Mouse (Mus musculus) ovary, postnatal 14 days (tissue): ENCODE data around the gene Eaf2.
"Not testable (repeated sequence)": the region's sequence is repeated elsewhere in the genome, so short reads cannot be mapped to it uniquely, and the experiment has no call there.

Experiments
- DNase-seq: peaks from one replicate; pipeline ENCODE4 v3.0.0; 2022; ENCODE audit warnings: low spot score

The Eaf2 gene

GRCm38 (mm10) chr16:36846894-36847293 is 27.9 kb downstream of the Eaf2 start:
- DNase-seq = not testable (repeated sequence)

- DNase-seq = no peak
Measured at GRCm38 (mm10) chr16:36828820-36829219, 46.0 kb downstream of the Eaf2 start.

DNA sequence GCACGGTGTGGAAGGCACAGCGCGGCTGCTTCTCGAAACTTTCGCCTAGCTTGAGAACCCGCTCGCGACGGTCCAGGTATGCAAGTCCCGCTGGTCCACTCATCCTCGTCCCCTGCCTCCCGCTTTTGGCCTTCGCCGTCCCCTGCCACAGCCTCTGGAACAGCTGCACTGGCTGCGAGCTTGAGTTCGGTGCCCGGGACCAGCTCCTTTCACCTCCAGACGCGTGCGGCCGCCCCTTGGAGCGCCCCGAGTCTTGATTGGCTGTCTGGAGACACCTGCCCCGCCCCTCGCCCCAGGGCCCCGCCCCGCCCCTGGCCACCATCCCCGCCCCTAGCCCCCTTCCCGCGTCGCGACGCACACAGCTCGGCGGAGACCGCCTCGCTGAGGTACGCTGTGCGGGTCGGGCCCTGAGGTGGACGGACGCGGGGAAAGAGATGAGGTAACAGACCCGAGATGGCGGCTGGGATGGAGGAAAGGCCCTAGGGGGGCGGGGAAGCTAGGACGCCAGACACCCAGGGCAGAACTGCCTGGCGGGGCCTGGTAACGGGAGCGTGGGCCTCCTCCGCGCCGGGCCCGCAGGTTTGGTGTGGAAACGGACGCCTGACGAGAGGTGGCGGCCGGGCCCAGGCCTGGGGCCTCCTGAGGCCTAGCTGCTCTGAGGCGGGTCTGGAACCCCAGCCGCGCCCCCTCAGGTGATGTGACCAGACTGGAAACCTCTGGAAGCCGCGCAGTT is 46.6 kb downstream of the Eaf2 start, which contains the start of gene Iqcb1:
Gene Iqcb1, plus strand, starts transcription at position 332 of the 733 bp plus-strand sequence.
- peak; percentile 46 for DNase-seq

DNA sequence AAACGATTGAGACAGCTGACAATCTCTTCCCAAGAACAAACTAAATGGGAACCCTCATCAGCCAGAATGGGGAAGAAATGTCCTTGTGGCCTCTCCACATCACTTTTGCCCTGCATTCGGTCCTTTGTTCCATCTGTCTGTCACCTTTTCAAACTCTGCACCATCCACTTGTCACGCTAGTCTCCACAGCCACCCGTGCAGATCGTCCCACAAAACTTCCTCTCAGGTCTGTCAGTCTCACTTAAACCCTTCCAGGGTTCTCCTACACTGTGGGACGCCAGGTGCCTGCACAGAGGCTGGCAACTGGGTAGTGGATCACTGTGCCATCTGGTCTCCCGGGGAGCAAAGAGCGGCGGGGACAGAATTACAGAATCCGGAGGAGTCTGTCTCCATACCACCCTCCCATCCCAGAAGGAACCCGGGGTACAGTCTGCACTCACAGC is 47.2 kb downstream of the Eaf2 start:
- no peak for DNase-seq

- DNase-seq = no peak
Measured at GRCm38 (mm10) chr16:36821474-36821873, 53.3 kb downstream of the Eaf2 start.

DNA sequence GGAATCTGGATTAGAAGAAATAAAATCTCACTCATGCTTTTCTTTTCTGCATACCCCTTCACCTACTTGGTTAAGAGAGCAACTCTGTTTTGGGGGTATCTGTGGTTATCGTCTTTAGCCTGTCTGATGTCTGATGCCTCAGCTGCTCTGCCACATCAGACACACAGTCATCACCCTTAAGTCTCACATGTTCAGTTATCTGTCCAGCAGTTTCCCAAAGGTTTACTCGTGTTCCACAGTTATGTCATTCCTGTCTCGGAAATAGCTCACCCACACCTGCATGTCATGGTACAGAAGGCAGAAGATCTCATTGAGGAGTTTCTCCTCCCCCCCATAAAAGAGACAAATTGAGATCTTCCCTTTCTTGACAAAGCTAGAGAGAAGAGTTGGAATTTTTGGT is 54.1 kb downstream of the Eaf2 start:
- DNase-seq = no peak

GRCm38 (mm10) chr16:36820016-36820415 is 54.8 kb downstream of the Eaf2 start:
- DNase-seq = no peak

GRCm38 (mm10) chr16:36817321-36817926 is 57.4 kb downstream of the Eaf2 start:
- DNase-seq = peak; percentile 59

DNA sequence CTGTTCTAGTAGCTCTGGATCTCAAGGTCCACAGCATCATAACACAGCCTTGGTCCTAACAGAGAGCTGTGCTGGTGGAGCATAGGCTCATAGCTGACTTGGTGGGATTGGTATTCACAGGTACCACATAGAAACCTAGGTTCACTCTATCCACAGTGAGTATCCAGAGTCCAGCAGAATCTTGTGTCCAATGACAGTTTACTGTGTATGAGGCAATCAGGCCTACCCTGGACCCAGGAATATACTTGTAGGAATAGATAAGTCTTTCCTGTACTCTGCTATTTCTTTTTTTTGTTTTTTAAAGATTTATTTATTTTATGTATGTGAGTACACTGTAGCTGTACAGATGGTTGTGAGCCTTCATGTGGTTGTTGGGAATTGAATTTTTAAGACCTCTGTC is 57.9 kb downstream of the Eaf2 start:
- no peak for DNase-seq

DNA sequence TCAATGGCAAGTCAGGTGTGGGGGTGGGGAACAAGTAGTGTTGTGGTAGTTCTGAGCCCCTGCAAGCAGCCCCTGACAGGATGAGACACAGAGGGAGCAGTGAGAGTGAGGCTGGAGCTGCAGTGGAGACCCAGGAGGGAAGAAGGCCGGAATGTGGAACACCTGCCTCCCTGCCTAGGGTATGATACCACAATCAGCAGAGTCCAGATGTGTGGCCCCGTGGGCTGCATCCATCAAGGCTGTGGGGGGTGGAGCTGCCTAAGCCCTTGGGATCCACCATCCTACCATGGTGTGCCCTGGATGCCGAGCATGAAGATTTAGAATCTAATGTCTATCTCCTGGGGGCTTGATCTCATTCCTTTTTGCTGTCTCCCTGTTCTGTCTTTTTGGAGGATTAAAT is 61.1 kb downstream of the Eaf2 start:
- no peak for DNase-seq

- DNase-seq = no peak
Measured at GRCm38 (mm10) chr16:36808616-36809015, 66.2 kb downstream of the Eaf2 start.

DNA sequence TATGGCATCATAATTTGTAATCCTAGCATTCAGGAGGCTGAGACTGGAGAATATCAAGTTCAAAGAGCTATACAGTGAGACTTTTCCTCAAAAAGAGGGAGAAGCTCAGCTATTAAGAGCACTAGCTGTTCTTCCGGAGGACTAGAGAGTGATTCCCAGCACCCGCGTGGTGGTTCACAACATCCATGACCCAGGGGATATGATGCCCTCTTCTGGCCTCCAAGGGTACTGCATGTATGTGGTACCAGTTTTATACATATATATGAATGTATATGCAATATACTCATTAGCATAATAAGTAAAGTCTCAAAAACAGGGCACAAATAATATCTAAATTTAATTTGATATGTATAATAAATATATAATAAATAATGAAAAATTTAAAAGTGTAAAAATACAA is 72.4 kb downstream of the Eaf2 start:
- no peak for DNase-seq

GRCm38 (mm10) chr16:36798334-36798733 is 76.5 kb downstream of the Eaf2 start:
- DNase-seq = no peak

GRCm38 (mm10) chr16:36794976-36795375 is 79.8 kb downstream of the Eaf2 start:
- DNase-seq = no peak

GRCm38 (mm10) chr16:36790166-36790565 is 84.6 kb downstream of the Eaf2 start:
- no peak for DNase-seq

DNA sequence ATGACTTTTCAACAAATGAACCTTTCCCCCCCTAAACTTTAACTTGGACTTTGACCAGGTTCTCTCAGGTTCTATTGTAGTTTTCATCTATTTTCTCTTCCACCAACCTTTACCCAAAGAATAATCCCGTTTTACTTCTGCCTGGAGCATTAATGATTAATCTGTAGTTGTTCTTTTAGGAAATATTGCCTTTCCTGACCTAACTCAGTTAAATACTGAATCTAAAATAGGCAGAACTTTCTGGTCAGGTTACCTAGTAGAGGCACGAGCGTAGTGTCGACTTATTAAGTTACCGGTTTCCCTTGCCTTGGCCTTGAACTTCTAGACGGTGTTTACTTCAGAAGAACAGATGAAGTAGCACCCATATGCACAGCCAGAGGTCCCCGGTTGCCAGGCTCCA is 88.3 kb downstream of the Eaf2 start:
- no peak for DNase-seq

DNA sequence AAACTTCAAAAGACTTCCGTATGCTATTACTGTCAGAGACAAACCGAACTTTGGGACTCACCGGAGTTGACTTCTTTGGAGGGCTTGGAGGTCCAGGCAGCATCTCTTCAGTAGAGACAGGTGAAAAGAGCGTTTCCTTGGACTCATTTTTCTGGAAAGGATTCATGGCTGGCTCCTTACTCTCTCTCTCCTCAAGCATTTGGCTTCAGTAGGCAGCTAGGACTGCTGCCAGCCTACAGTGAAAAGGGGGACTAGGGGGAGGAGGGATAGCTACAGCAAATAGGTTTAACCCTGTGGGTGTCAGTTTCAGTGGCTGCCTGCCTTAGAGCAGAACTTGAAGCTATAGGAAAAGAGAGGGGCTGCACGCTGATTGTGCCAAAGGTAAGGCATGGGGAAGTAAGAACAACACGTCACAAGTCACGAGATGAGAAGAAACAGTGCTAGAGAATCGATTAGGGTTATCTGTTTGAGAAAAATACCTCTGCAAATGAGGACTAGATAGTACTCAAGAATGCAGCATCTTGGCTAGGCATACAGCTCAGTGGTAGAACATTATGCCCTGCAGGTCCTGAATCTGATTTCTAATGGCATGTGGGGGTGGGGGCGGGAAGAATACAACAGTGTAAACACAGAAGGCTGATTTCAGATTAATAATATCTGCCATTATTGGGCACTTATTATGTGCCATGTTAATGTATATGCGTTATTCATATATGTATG is 90.0 kb downstream of the Eaf2 start, which contains the start of gene Slc15a2:
Gene Slc15a2, minus strand, starts transcription at position 369 of the 720 bp plus-strand sequence.
- DNase-seq = peak; percentile 18

GRCm38 (mm10) chr16:36784146-36784545 is 90.7 kb downstream of the Eaf2 start:
- no peak for DNase-seq

DNA sequence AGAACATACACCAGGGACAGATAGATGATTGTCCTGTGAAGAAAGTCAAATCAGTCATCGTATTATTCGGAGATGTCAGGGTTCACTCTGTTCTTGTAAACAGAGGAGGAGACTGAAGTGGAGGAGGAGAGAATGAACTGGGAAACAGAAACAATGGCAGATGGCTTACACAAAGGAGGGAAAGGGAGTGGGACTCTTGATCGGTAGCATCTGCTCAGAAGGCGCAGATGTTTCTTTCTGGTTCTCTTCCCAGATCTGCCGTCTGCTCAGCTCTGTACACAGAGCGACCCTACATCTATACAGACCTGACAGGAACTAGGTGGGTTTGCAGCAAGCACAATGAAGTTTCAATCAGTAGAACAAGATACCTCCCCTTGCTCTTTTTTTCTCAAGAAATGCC is 99.1 kb downstream of the Eaf2 start:
- DNase-seq = no peak

DNA sequence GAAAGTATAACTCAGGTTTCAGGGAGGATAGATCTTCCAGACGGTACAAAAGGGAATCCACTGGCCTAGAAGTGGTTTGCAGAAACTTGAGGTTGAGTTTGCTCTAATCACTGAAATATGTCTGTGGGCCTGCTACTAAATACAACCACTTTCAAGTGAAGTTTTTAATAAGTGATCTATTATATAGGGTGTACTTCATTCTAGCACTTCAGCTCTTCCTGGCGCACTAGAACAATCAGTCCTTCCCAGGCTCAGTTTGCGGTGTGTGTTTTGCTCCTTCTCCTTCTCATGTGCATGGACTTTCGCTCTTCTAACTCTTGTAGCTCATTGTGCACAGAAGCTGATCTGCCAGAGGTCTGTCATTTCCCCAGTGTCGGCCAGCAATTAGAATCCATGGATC is 101.8 kb downstream of the Eaf2 start:
- no peak for DNase-seq

- DNase-seq = no peak
Measured at GRCm38 (mm10) chr16:36771703-36772102, 103.1 kb downstream of the Eaf2 start.

DNA sequence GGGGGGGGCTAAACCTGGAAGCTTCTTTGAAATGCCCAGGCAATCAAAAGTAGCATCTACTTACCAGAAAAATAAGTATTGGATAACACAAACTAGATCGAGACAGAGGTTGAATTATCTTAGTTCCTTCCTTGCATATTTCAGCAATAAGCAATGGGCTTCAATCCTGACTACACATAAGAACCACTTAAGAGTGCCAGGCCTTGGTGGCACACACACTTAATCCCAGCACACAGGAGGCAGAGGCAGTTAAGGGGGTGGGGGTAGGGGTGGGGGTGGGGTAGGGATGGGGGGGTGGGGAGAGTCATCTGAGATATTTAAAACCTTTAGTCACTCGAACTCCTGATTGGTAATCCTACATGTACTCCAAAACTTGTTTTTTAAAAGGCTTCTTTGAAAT is 103.6 kb downstream of the Eaf2 start:
- no peak for DNase-seq

- DNase-seq = no peak
Measured at GRCm38 (mm10) chr16:36770830-36771229, 104.0 kb downstream of the Eaf2 start.
